Mouse (Mus musculus): ENCODE measurements at regions not wholly inside any gene's neighbourhood (a gene's known extent, or its start where the extent isn't known, plus 50 kb on each side); places are given as distances from the start of the nearest gene placed in this dataset.

DNA sequence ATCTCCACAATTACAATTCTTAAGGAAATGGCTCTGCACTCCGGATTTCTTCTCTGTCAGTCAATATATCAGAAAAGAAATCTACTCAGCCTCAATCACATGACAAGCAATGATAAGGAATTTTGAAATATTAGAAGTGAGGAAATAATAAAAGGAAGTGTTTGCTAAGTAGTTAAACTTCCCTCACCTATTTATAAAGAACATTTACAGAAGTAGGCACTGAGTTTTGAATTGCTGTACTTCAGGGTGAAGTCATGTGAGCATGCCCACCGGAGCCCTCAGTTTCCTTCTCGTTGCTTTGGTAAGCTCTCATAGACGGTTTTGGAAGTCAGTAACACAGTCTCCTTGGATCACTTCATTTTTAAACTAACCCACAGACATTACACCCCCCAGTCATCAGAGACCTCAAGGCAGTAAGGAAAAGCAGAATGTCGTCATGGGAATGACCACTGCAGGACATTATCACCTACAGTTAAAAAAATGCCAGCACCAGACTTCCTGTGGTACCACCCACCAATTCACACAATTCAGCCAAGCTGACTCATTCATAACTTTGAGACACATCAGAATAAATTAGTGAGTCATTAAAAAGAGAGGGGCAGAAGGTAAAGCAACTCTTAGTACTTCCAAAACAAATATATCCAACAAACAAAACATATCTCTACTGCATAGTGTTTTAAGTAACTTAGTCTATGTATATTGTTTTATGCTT lies 541.6 kb upstream of the Hsf2 start:
- 71% methylated on average over 5 of the region's 5 CpGs for WGBS
- no peak overlapping the region for H3K4me3 ChIP-seq (ENCODE audit: low read depth, low read length)
- no peaks in the 10 kb centered on the region for H3K27me3 ChIP-seq (ENCODE audit: control insufficient read depth, insufficient read depth, low read length)
- H3K9me3 ChIP-seq (ENCODE audit: control insufficient read depth, low read length), result no peaks in the 10 kb centered on the region
- no peak overlapping the region for H3K9ac ChIP-seq (ENCODE audit: low read length)
- DNase-seq (ENCODE audit: low spot score) (no peak), ATAC-seq (ENCODE audit: low FRiP score, low TSS enrichment) (no peak)
- no peak overlapping the region for H3K4me2 ChIP-seq (replicated peaks; ENCODE audit: low read depth)
- no peaks in the 10 kb centered on the region for H3K36me3 ChIP-seq (ENCODE audit: control insufficient read depth, insufficient read depth, low read length)
- no peaks in the 10 kb centered on the region for H3K4me1 ChIP-seq (replicated peaks; ENCODE audit: control insufficient read depth, insufficient read depth)
- H3K27ac ChIP-seq (replicated peaks), result no peak overlapping the region
- no peak for TF ChIP-seq CTCF (IDR thresholded peaks at IDR 0.05; ENCODE audit: low read depth)
- no peak for TF ChIP-seq EP300 (optimal IDR thresholded peaks at IDR 0.05)

- Histone ChIP-seq H3K27ac (replicated peaks) (no peak overlapping the region), H3K9ac (ENCODE audit: low read length) (no peak overlapping the region), H3K36me3 (ENCODE audit: control insufficient read depth, insufficient read depth, low read length) (no peaks in the 10 kb centered on the region), H3K9me3 (ENCODE audit: control insufficient read depth, low read length) (no peaks in the 10 kb centered on the region), H3K27me3 (ENCODE audit: control insufficient read depth, insufficient read depth, low read length) (no peaks in the 10 kb centered on the region), H3K4me1 (replicated peaks; ENCODE audit: control insufficient read depth, insufficient read depth) (no peaks in the 10 kb centered on the region), H3K4me2 (replicated peaks; ENCODE audit: low read depth) (no peak overlapping the region), H3K4me3 (ENCODE audit: low read depth, low read length) (no peak overlapping the region)
- DNase-seq (ENCODE audit: low spot score), result no peak
- TF ChIP-seq CTCF (IDR thresholded peaks at IDR 0.05; ENCODE audit: low read depth) (no peak), EP300 (optimal IDR thresholded peaks at IDR 0.05) (no peak)
- ATAC-seq (ENCODE audit: low FRiP score, low TSS enrichment), result no peak
- WGBS, result 58% methylated on average over 2 of the region's 2 CpGs
Measured at GRCm38 (mm10) chr10:56956728-56957127, 529.5 kb upstream of the Hsf2 start.

GRCm38 (mm10) chr10:56962096-56962807 lies 523.9 kb upstream of the Hsf2 start:
- Histone ChIP-seq H3K4me2 (replicated peaks; ENCODE audit: low read depth) (no peak overlapping the region), H3K4me3 (ENCODE audit: low read depth, low read length) (no peak overlapping the region), H3K4me1 (replicated peaks; ENCODE audit: control insufficient read depth, insufficient read depth) (no peaks in the 10 kb centered on the region), H3K9me3 (ENCODE audit: control insufficient read depth, low read length) (no peaks in the 10 kb centered on the region), H3K9ac (ENCODE audit: low read length) (no peak overlapping the region), H3K27me3 (ENCODE audit: control insufficient read depth, insufficient read depth, low read length) (no peaks in the 10 kb centered on the region), H3K36me3 (ENCODE audit: control insufficient read depth, insufficient read depth, low read length) (no peaks in the 10 kb centered on the region), H3K27ac (replicated peaks) (no peak overlapping the region)
- TF ChIP-seq CTCF (IDR thresholded peaks at IDR 0.05; ENCODE audit: low read depth) (no peak), EP300 (optimal IDR thresholded peaks at IDR 0.05) (no peak)
- ATAC-seq (ENCODE audit: low FRiP score, low TSS enrichment) (no peak), DNase-seq (ENCODE audit: low spot score) (no peak)
- whole genome bisulfite sequencing, result 88% methylated on average over 4 of the region's 4 CpGs

DNA sequence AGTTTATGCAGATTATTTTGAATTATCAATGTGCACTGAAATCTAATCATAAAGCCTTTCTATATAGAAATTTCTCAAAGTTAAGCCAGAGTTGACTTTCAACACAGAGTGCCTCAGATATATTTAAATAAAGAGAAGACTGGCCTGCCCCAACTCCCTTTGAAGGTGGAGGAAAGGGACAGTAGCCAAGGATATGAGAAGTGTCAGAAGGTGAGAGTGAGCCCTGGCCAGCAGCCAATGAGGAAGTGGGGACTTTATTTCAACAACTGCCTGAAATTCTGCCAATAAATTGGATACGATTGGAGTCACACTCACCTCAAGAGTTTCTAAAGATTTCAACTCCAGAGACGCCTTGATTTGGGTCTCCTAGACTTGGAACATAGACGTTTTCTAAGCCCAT lies 523.0 kb upstream of the Hsf2 start:
- no peak for TF ChIP-seq EP300 (optimal IDR thresholded peaks at IDR 0.05)
- no peak for TF ChIP-seq CTCF (IDR thresholded peaks at IDR 0.05; ENCODE audit: low read depth)
- ATAC-seq (ENCODE audit: low FRiP score, low TSS enrichment) (no peak), DNase-seq (ENCODE audit: low spot score) (peak; percentile 16)
- H3K4me3 ChIP-seq (ENCODE audit: low read depth, low read length), result no peak overlapping the region
- no peaks in the 10 kb centered on the region for H3K36me3 ChIP-seq (ENCODE audit: control insufficient read depth, insufficient read depth, low read length)
- 39% methylated on average over 3 of the region's 3 CpGs for WGBS
- H3K9me3 ChIP-seq (ENCODE audit: control insufficient read depth, low read length), result no peaks in the 10 kb centered on the region
- no peak overlapping the region for H3K9ac ChIP-seq (ENCODE audit: low read length)
- no peak overlapping the region for H3K27ac ChIP-seq (replicated peaks)
- no peak overlapping the region for H3K4me2 ChIP-seq (replicated peaks; ENCODE audit: low read depth)
- H3K4me1 ChIP-seq (replicated peaks; ENCODE audit: control insufficient read depth, insufficient read depth), result no peaks in the 10 kb centered on the region
- no peaks in the 10 kb centered on the region for H3K27me3 ChIP-seq (ENCODE audit: control insufficient read depth, insufficient read depth, low read length)

DNA sequence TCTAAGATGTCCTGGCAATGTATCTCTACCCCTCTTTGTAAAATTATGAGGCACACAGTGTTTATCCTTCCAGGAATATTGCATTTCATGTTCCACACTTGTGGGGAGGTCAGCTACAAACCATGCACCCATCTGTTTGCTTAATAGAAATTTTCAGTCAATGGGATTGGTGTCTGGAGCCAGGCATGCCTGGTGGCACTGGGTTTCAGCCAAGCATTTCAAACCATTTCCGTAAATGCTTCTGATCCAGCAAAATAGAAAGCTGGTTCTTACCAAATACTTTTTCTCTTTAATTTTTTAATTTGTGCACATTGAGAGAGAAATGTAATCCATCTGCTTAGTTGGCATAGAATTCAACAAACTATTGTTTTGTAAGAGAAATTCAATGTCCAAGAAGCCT lies 517.3 kb upstream of the Hsf2 start:
- ATAC-seq (ENCODE audit: low FRiP score, low TSS enrichment) (no peak), DNase-seq (ENCODE audit: low spot score) (no peak)
- Histone ChIP-seq H3K4me1 (replicated peaks; ENCODE audit: control insufficient read depth, insufficient read depth) (no peaks in the 10 kb centered on the region), H3K27me3 (ENCODE audit: control insufficient read depth, insufficient read depth, low read length) (no peaks in the 10 kb centered on the region), H3K4me3 (ENCODE audit: low read depth, low read length) (no peak overlapping the region), H3K27ac (replicated peaks) (no peak overlapping the region), H3K4me2 (replicated peaks; ENCODE audit: low read depth) (no peak overlapping the region), H3K36me3 (ENCODE audit: control insufficient read depth, insufficient read depth, low read length) (no peaks in the 10 kb centered on the region), H3K9me3 (ENCODE audit: control insufficient read depth, low read length) (no peaks in the 10 kb centered on the region), H3K9ac (ENCODE audit: low read length) (no peak overlapping the region)
- 81% methylated on average over 1 of the region's 1 CpGs for WGBS
- TF ChIP-seq EP300 (optimal IDR thresholded peaks at IDR 0.05) (no peak), CTCF (IDR thresholded peaks at IDR 0.05; ENCODE audit: low read depth) (no peak)

DNA sequence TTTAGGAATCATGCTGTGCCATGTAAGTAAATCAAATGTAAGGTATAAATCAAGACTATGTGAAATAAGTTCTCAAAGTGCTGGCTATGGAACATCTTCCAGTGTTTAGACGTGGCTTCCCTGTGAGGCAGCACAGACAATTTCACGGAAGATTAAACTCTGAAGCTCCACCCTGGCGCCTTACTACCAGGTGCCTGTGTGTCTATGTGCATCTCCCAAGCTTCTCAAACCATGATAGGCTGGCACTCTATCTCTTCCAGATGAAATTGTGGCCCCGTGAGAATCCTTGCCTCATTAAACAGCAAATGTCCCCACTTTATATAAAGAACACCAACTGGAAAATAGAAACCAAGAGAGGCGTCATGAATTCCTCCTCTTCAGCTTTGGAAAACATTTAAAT lies 511.4 kb upstream of the Hsf2 start:
- H3K4me2 ChIP-seq (replicated peaks; ENCODE audit: low read depth), result no peak overlapping the region
- DNase-seq (ENCODE audit: low spot score) (no peak), ATAC-seq (ENCODE audit: low FRiP score, low TSS enrichment) (no peak)
- H3K4me1 ChIP-seq (replicated peaks; ENCODE audit: control insufficient read depth, insufficient read depth), result no peaks in the 10 kb centered on the region
- no peaks in the 10 kb centered on the region for H3K9me3 ChIP-seq (ENCODE audit: control insufficient read depth, low read length)
- H3K9ac ChIP-seq (ENCODE audit: low read length), result no peak overlapping the region
- no peaks in the 10 kb centered on the region for H3K36me3 ChIP-seq (ENCODE audit: control insufficient read depth, insufficient read depth, low read length)
- WGBS, result 89% methylated on average over 5 of the region's 5 CpGs
- TF ChIP-seq CTCF (IDR thresholded peaks at IDR 0.05; ENCODE audit: low read depth), result no peak
- no peak for TF ChIP-seq EP300 (optimal IDR thresholded peaks at IDR 0.05)
- no peaks in the 10 kb centered on the region for H3K27me3 ChIP-seq (ENCODE audit: control insufficient read depth, insufficient read depth, low read length)
- H3K27ac ChIP-seq (replicated peaks), result no peak overlapping the region
- no peak overlapping the region for H3K4me3 ChIP-seq (ENCODE audit: low read depth, low read length)
